Mouse (Mus musculus) adrenal gland, postnatal 10 days (tissue): ENCODE results near the gene Shank3. TPM values are rescaled to one million over a fixed set of nuclear protein-coding genes. Genes with fewer than 3 reads are reported as not detected.

ENCODE experiments used
- DNase-seq: peaks from one replicate; pipeline ENCODE4 v3.0.0; 2021; ENCODE audit warnings: mixed read lengths
- total RNA-seq, 2 experiments: library from RNA; stranded (reverse); gene quantifications; 2 replicates each; pipeline ENCODE4 v1.2.3; 2021

Gene Shank3
- total RNA-seq, 2 experiments from 2014 or later, result 54.1 to 67.5 TPM

GRCm38 (mm10) chr15:89477091-89477491, 22.3 kb upstream of the Shank3 start, which contains the start of gene Arsa:
Gene Arsa, minus strand, starts transcription at chr15:89477425.
- peak; percentile 46 for DNase-seq

- no peak for DNase-seq
Observed at GRCm38 (mm10) chr15:89477806-89478205, 21.6 kb upstream of the Shank3 start.

DNA sequence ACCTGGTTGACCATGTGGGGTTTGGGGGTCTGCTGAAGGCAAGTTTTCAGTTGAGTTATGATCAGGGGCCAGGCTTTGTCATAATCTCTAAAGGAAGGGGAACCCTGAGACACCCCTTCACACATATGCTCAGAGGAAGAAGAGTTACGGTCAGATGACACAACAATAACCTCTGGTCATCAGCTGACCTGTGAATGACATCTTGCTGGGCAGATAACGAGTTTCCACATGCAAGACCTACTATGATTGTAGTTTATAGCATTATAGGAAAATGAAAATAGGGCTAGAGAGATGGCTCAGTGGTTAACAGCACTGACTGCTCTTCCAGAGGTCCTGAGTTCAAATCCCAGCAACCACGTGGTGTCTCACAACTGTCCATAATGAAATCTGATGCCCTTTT, 20.8 kb upstream of the Shank3 start:
- no peak for DNase-seq

DNA sequence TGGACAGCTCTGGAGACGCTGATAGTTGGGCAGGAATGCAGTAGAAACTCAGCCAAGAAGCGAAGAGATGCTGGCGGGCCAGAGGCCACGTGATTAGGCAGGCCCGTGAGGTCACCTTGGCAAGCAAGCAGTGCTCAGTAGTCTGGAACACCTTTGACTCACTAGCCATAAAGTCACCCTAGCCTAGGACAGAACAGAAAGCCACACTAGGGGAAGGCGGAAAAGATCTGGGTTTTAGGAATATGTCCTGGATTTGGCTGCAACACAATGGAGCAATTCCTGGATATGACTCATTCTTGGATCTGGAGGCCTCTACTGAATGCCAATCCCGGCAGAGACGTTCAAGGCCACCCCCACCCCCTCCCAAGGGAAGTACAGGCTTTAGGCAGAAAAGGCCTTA, 18.8 kb upstream of the Shank3 start:
- DNase-seq, result peak; percentile 79

DNA sequence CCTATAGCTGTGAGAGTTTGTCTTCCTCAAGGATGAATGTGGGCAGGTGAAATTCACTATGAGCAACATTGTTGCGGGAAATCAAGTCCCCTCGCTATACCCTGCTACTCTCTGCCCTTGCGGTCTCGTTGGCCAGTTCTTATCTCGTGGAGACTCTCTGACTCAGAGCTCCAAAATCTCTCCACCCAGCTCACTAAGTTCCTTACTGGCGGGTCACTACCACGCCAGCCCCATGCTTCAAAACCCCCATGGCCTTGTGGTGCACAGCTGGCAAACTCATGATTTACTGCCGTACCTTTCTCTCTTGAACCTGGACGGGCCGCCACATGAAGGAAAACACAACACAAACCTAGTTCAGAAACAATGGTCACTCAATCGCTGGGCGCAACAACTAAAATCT, 11.2 kb upstream of the Shank3 start:
- DNase-seq, result no peak

DNA sequence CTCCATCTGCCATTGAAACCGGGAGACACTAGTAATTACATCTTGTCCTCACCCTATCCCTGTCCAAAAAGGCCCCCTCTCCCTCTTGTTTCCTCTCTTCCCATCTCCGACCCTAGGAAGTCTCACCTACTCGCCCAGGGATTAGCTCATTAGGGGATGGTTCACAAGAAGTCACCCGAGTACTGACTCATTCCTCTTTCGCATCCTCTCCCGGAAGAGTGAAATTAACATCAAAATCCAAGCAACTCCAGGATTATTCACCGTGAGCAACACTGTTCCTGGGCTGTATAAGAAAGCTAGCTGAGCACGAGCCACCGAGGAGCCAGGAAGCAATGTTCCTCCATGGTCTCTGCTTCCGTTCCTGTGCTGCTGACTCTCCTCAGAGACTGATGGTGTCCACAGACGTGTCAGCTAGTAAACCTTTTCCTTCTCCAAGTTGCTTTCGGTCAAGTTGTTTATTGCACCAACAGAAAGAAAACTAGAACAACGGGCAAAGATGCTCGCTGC, 10.8 kb upstream of the Shank3 start:
- no peak for DNase-seq

DNA sequence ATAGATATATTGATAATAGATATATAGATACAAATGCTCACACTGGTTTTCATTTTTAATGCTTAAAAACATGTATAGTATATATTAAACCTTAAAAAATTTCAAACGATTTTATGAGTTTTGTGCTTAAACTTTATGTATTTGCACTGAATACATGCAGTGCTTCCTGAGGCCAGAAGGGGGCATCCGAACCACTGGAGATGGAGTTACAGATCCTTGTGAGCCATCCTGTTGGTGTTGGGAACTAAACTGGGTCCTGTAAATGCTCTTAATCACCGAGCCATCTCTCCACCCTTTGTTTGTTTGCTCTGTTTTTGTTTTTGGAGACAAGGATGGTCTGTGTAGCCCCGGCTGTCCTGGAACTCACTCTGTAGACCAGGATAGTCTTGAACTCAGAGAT, 4.5 kb upstream of the Shank3 start:
- no peak for DNase-seq

DNA sequence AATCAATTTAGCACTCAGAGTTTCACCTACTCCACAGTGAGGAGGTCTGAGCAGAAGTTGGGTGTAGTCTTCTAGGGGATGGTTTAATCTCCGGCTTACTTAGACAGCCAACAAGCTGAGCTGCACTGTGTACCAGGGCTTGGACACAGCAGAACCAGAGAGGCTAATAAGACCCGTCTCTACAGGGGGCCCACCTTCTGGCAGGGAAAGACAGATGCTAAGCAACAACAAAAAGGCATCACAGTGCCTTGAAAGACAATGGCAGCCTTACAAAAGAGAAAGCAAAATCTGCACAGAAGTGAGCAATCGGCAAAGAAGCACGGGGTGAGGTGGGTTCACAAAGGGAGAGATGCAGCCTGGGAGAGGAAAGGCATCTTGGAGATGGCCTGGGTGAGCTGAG, 3.3 kb upstream of the Shank3 start:
- no peak for DNase-seq

GRCm38 (mm10) chr15:89496841-89497240, 2.6 kb upstream of the Shank3 start:
- no peak for DNase-seq

- peak; percentile 57 for DNase-seq
Observed at GRCm38 (mm10) chr15:89497391-89498048, 1.9 kb upstream of the Shank3 start.

DNA sequence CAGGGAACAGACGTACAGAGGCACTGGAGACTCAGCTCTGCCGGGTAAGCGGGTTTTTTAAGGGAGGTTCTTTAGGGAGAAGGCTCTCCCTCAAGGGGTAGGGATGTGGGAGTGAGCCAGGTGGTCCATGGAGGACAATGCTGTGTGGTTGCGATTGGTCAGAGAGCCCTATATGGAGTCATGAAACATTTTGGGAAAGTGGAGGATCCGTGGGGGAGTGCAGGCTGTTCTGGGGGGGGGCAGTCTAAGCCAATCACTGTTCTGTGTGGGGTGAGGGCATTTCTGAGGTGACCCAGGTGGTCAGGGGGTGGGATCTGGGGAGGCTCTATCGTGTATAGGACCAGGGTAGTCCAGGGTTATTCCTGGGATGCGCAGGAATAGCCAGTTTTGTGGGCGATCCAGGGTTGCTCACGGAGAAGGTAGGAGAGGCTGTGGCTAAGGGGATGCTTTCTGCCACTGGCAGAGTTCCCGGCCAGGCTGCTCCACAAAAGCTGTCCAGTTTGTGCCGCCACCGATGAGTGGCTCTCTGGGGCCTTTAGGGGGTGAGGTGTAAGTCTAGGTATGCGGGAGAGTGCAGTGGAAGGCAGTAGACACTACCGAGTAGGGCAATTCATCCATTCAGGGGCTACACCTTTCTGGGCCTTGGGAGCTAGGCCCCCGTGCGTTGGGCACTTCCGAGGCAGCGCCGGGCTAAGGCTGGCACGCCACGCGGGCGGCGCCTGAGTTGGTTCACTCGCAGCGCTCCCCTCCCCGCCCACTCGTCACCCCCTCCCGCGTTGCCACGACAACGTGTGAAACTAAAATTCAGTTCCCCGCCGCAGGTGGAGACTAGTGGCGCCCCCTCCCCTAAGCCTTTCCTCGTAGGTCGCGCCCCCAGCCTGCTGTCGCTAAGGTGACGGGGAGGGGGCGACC, 1.1 kb upstream of the Shank3 start:
- DNase-seq, result peak; percentile 59

DNA sequence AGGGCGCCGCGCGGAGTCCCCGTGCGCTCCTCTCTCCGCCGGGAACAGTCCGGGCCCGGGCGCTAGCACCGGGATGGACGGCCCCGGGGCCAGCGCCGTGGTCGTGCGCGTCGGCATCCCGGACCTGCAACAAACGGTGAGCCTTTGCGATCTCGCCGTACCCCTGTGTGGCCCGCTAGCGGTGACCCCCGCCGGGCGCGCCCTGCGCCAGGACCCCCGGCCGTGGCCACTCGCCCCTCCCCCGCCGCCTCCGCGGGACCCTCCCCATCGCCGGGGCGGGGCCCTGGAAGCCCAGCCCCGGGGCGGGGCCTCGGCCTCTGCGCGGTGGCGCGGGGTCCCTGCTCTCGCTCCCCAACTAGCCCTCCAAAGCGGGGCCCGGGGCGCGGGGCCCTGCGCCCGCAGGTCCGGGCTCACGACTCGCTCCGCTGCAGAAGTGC, 379 bp downstream of the Shank3 start:
- peak; percentile 72 for DNase-seq

DNA sequence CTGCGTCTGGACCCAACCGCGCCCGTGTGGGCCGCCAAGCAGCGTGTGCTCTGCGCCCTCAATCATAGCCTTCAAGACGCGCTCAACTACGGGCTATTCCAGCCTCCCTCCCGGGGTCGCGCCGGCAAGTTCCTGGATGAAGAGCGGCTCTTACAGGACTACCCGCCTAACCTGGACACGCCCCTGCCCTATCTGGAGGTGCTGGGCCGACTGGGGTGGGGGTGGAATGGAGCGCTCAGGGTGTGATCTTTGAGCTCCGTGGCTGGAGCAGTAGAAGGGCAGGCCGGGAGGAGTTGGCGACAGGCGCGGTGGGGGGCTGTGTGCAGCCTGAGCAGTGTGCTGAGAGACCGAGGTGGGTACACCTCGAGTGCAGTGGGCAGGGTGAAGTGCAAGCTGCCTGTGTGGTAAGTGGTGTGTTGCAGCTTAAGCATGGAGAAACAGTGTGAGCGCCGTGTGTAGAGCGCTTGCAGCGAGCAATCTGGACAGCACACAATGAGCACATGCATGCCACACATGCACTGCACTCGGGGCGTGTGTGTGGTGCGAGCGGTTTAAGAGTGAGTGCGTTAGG, 883 bp downstream of the Shank3 start:
- DNase-seq, result no peak

DNA sequence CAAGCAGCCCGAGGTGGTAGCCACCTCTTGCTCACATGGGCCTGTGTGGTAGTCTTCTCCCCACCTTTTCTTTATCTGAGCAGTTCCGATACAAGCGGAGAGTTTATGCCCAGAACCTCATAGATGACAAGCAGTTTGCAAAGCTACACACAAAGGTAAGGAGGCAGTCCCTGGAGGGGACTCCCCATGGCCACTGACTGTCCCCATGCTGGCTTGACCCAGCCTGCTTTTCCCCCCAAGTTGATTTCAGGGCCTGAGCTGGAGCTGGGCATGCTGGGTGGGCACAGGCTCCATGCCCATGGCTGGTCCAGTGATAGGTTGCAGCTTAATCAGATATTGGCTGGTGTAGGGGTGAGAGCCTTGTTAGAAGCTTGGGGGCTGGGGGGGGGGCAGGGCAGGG, 1.9 kb downstream of the Shank3 start:
- no peak for DNase-seq

DNA sequence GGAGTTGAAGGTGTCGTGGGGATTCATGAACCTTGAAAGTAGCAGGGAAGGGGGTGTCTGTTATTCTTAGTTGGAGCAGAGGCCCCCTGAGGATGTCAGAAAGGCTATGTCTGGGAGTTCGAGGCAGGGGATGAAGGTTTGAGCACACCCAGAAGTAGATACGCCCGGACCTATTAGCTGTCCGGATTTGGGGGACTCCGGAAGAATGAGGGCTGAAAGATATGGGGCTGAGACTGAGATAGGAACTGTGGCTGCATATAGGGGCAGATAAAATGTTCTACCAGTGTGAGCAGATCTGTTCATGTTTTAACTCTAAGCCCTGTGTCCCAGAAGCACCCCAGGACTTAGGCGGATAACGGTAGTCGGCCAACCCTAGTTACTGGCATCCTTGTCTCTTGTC, 5.4 kb downstream of the Shank3 start:
- no peak for DNase-seq

DNA sequence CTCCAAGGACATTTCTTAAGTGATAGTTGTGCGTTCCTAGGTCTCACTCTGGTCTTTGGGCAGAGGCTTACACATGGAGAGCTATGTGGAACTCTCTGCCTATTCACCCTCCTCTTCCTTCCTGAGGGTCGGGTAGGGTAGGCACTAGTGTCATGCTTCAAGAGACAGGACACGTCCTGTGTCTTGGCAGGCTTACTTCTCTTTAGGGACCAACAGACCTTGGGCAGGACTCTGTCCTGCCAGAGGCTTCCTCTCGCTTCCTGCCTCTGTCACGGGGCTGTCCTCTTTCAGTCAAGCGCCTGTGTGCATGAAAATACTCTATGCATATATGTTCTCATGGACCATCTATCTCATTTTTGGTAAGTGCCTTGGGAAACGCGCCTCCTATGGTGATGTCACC, 8.3 kb downstream of the Shank3 start:
- no peak for DNase-seq

DNA sequence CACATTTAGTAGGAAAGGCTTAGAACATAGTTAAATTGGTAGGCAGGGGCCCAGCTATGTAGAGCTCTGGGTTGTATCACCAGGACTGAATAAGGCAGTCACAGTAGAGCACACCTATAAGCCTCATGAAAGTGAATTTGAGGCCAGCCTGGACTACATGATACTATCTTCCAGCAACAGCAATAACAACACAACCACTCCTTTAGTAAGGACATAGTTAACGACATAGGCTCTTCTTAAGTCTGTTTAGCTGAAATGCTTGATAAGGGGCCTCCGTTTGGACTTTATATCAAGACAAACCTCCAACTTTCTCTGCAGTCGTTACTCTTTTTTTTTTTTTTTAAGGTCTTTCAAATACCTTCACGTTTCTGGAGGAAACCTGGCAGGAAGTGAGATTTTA, 13.3 kb downstream of the Shank3 start:
- DNase-seq, result no peak

DNA sequence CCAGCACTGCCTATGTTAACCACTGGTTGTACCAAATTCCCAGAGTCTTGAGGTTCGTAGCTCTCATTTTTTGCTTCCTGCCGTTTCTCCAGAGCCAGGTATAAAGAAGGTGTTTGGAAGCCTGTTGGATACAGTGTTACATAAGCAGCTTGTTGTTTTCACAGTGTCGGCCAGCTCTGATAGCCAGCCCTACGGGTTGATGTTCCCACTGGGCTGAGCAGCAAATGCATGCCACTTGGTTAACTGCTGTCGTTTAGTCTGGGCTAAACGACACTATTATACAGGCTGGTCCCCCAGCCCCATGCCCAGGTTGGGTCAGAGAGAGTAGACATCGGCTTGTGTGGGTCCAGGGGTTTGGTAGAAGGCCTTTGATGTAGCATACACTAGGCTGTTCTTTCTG, 22.5 kb downstream of the Shank3 start:
- no peak for DNase-seq

DNA sequence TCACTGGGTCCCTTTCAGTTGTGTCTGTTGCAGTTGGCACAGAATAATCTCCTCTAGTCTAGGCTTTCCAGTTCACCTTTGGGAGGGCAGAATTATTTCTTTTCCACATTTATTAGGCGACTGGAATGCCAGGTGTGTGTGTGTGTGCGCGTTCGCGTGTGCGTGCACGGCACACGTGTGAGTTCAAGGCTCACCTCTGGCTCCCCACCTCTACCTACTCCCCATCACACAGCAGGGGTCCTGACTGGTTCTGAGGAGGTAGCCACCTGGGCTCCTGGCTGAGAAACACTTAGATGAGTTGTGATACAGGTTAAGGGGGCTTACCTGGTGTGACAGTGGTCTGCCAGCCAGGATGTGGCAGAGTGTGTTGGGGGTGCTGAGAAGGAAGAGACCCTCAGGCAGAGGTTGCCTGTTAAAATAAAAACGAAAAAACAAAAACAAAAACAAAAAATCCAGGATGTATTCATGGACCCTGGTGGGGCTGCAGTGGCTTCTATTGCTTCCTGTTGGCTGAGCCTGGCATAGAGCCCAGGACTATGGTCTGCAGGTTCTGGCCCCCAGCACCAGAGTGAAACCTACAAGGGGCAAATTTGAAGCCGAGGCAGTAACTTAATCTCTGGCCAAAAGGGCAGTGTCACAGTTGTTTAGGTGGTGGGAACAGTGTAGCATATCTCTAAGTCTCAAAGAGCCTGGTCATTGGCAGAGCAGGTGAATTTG, 23.3 kb downstream of the Shank3 start:
- DNase-seq, result no peak

GRCm38 (mm10) chr15:89523283-89523832, 23.9 kb downstream of the Shank3 start:
- DNase-seq, result peak; percentile 53

- DNase-seq, result no peak
Observed at GRCm38 (mm10) chr15:89524001-89524571, 24.7 kb downstream of the Shank3 start.
